Mouse (Mus musculus) liver, embryonic 14.5 days (tissue): ENCODE measurements around the gene Fras1. TPM values are rescaled to one million over a fixed set of nuclear protein-coding genes. Genes with fewer than 3 reads are reported as not detected.
A peak's percentile ranks its signal among the peaks of the same experiment; 100 is the strongest.

Experiments used
- ATAC-seq: fragments of 200-750 bp; cut with Nextera tagmentation; 2 replicates; pipeline ENCODE4 v1.8.0; 2017; ENCODE audit warnings: moderate number of reproducible peaks, mild to moderate bottlenecking, moderate library complexity; ENCODE audit not compliant: insufficient read depth
- DNase-seq, 3 experiments: peaks; one replicate each; pipeline ENCODE4 v3.0.0-alpha.2; 2012 to 2013; ENCODE audit warnings: low read depth in 3 of 3, low spot score in 3 of 3
- H3K27ac ChIP-seq: fragments of 300-500 bp; sonication (generic); 2 replicates; pipeline ENCODE4 v1.5.1; 2014; ENCODE audit warnings: moderate library complexity, mild to moderate bottlenecking, control low read depth, inconsistent platforms
- H3K27me3 ChIP-seq: fragments of 300-500 bp; sonication (generic); 2 replicates; pipeline ENCODE4 v1.6.1; 2014; ENCODE audit warnings: mild to moderate bottlenecking, low read length, moderate library complexity; ENCODE audit not compliant: control insufficient read depth, insufficient read depth
- H3K36me3 ChIP-seq: fragments of 300-500 bp; sonication (generic); replicated peaks from 2 replicates; pipeline ENCODE4 v1.6.1; 2014; ENCODE audit warnings: low read depth; ENCODE audit not compliant: control insufficient read depth, insufficient read depth
- H3K4me1 ChIP-seq, 2 experiments: fragments of 200-500 bp in 1 of 2; fragments of 300-500 bp in 1 of 2; sonication (generic) in 1 of 2; replicated peaks; 2 replicates each; pipeline ENCODE4 v1.6.1; 2012 to 2014; ENCODE audit warnings: antibody characterized with exemption in 1 of 2, inconsistent platforms in 1 of 2, low read length in 1 of 2; ENCODE audit not compliant: control insufficient read depth in 2 of 2, insufficient read depth in 2 of 2
- H3K4me2 ChIP-seq: fragments of 300-500 bp; sonication (generic); 2 replicates; pipeline ENCODE4 v1.6.1; 2014; ENCODE audit warnings: low read depth, mild to moderate bottlenecking, control low read depth, moderate library complexity
- H3K4me3 ChIP-seq, 2 experiments: fragments of 200-500 bp in 1 of 2; fragments of 300-500 bp in 1 of 2; sonication (generic) in 1 of 2; 2 replicates each; pipeline ENCODE4 v1.5.1; 2012 to 2014; ENCODE audit warnings: low read depth in 2 of 2, low read length in 2 of 2, mild to moderate bottlenecking in 2 of 2, control low read depth in 1 of 2, inconsistent platforms in 1 of 2, moderate library complexity in 1 of 2; ENCODE audit not compliant: insufficient read depth in 1 of 2
- H3K9ac ChIP-seq: fragments of 300-500 bp; sonication (generic); replicated peaks from 2 replicates; pipeline ENCODE4 v1.6.1; 2014; ENCODE audit warnings: mild to moderate bottlenecking, control low read depth, moderate library complexity
- H3K9me3 ChIP-seq: fragments of 300-500 bp; sonication (generic); 2 replicates; pipeline ENCODE4 v1.6.1; 2016; ENCODE audit warnings: low read length, mixed read lengths; ENCODE audit not compliant: control insufficient read depth
- CTCF ChIP-seq: IDR thresholded peaks from 2 replicates; pipeline ENCODE4 v1.5.1; 2016; ENCODE audit warnings: antibody characterized with exemption, low read depth, control low read depth
- EP300 ChIP-seq: IDR thresholded peaks from 2 replicates; pipeline ENCODE4 v1.6.1; 2016; ENCODE audit warnings: antibody characterized with exemption, low read depth
- WGBS: fragments of 180-500 bp; shearing (Covaris S2); extraction: QIAGEN DNeasy Blood & Tissue Kit; methylation state at CpG from one replicate; pipeline ENCODE4 v1.1.7; 2014; ENCODE audit not compliant: insufficient replicate concordance; 5-methylcytosine and 5-hydroxymethylcytosine counted together
- polyA plus RNA-seq, 2 experiments: library from polyadenylated mRNA; depleted of rRNA in 1 of 2; stranded (reverse) in 1 of 2; unstranded in 1 of 2; fragments of >200 nt; fragmentation: Nextera tagmentation in 1 of 2; extraction: Ambion mirVana in 1 of 2; gene quantifications; 2 replicates each; pipeline versions ENCODE4 v1.2.1 to v1.2.3; 2012 to 2014

The Fras1 gene
- polyA plus RNA-seq, 2 experiments, result 0.46 to 1.1 TPM

- TF ChIP-seq EP300, result no peak
- TF ChIP-seq CTCF, result no peak
- Histone ChIP-seq H3K9ac (no peak overlapping the region), H3K9me3 (no peaks in the 10 kb centered on the region), H3K4me1 (no peaks in the 10 kb centered on the region), H3K4me2 (no peak overlapping the region), H3K27me3 (no peaks in the 10 kb centered on the region), H3K27ac (no peak overlapping the region), H3K36me3 (no peaks in the 10 kb centered on the region), H3K4me3 (no peak overlapping the region)
- WGBS, result 62% methylated on average over 7 of the region's 7 CpGs
- DNase-seq (no peak), ATAC-seq (no peak)
Observed at GRCm38 (mm10) chr5:96528296-96528695, 154.5 kb downstream of the Fras1 start.

DNA sequence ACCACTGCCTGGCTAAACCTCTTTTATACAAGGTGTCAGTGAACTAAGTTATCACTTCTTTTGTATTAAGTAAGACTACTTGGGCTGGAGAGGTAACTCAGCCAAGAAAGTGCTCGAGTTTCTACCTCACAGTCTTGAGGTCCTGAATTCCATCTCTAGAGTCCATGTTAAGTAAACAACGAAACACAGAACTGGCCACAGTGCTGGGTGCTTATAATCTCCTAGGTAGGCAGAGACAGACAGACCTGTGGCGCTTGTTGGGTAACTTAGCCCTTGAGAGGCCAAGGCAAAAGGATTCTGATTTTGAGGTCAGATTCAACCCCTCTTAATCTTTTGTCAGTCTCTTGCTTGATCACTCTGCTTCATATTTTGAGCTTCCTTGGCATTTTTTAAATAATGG, 156.8 kb downstream of the Fras1 start:
- Histone ChIP-seq H3K4me2 (no peak overlapping the region), H3K9me3 (no peaks in the 10 kb centered on the region), H3K4me1 (no peaks in the 10 kb centered on the region), H3K4me3 (no peak overlapping the region), H3K27ac (no peak overlapping the region), H3K27me3 (no peaks in the 10 kb centered on the region), H3K36me3 (no peaks in the 10 kb centered on the region), H3K9ac (no peak overlapping the region)
- ATAC-seq (no peak), DNase-seq (no peak)
- TF ChIP-seq CTCF, result no peak
- TF ChIP-seq EP300, result no peak
- 53% methylated on average over 3 of the region's 3 CpGs for WGBS

- Histone ChIP-seq H3K4me2 (no peak overlapping the region), H3K36me3 (no peaks in the 10 kb centered on the region), H3K9me3 (no peaks in the 10 kb centered on the region), H3K9ac (no peak overlapping the region), H3K4me3 (no peak overlapping the region), H3K27me3 (no peaks in the 10 kb centered on the region), H3K4me1 (peaks cover 0 to 2% of the 10 kb centered on the region in 2 experiments; a peak in 1 of 4 replicates), H3K27ac (no peak overlapping the region)
- no peak for ATAC-seq
- DNase-seq, result no peak
- TF ChIP-seq CTCF (no peak), EP300 (no peak)
Observed at GRCm38 (mm10) chr5:96531962-96532361, 158.2 kb downstream of the Fras1 start.

- no peak overlapping the region for H3K9ac ChIP-seq
- 60% methylated on average over 3 of the region's 3 CpGs for WGBS
- H3K4me2 ChIP-seq, result 0 out of 2 replicates have a peak overlapping the region, but pooled peaks have one; percentile 18
- ATAC-seq (no peak), DNase-seq (no peak)
- TF ChIP-seq EP300 (no peak), CTCF (no peak)
- H3K4me3 ChIP-seq, result no peak overlapping the region
- no peaks in the 10 kb centered on the region for H3K36me3 ChIP-seq
- no peak overlapping the region for H3K27ac ChIP-seq
- peaks cover 0 to 6% of the 10 kb centered on the region in 2 experiments; a peak in 3 of 4 replicates for H3K4me1 ChIP-seq
- no peaks in the 10 kb centered on the region for H3K27me3 ChIP-seq
- no peaks in the 10 kb centered on the region for H3K9me3 ChIP-seq
Observed at GRCm38 (mm10) chr5:96536527-96536926, 162.8 kb downstream of the Fras1 start.

GRCm38 (mm10) chr5:96536937-96537336, 163.2 kb downstream of the Fras1 start:
- TF ChIP-seq EP300 (no peak), CTCF (no peak)
- H3K27me3 ChIP-seq, result no peaks in the 10 kb centered on the region
- H3K4me3 ChIP-seq, result no peak overlapping the region
- H3K4me1 ChIP-seq, result peaks cover 0 to 6% of the 10 kb centered on the region in 2 experiments; a peak in 3 of 4 replicates
- H3K9ac ChIP-seq, result no peak overlapping the region
- DNase-seq (peak in 1 of 3 experiments; percentile 4), ATAC-seq (no peak)
- 73% methylated on average over 7 of the region's 7 CpGs for WGBS
- H3K27ac ChIP-seq, result no peak overlapping the region
- H3K4me2 ChIP-seq, result 0 out of 2 replicates have a peak overlapping the region, but pooled peaks have one; percentile 18
- no peaks in the 10 kb centered on the region for H3K36me3 ChIP-seq
- H3K9me3 ChIP-seq, result no peaks in the 10 kb centered on the region
